Mouse (Mus musculus): Measurements from ENCODE around the gene Msh5.

DNA sequence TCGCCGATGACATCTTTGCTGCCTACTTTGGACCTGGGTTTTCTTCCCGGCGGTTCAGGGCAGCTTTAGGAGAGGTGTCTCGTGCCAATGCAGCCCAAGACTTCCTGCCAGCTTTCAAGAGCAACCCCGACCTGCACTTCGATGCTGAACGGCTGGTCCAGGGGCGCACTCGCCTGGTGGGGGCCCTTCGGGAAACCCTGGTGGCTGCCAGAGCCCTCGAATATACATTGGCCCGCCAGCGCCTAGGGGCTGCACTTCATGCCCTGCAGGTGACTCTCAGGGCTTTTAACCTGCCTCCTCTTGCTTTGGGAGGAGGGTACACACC, 28.9 kb downstream of the Msh5 start:
- TF ChIP-seq CTCF (IDR thresholded peaks at IDR 0.05; ENCODE audit: extremely low read depth, insufficient read length, insufficient replicate concordance, low read depth, low read length) = no peak
- no peak for TF ChIP-seq POLR2A (IDR thresholded peaks at IDR 0.05; ENCODE audit: low read depth, low read length)
